Mouse (Mus musculus) regulatory T cell (primary cell): ENCODE measurements at regions not wholly inside any gene's neighbourhood (a gene's known extent, or its start where the extent isn't known, plus 50 kb on each side); places are given as distances from the start of the nearest gene placed in this dataset.

Experiments used
- in situ Hi-C: fragments of 300-600 bp; cut with MboI, MseI; formaldehyde crosslinking; loops from one replicate; pipeline ENCODE4 v1.15.1; 2025; ENCODE audit warnings: high pct_unique_total_duplicates

- in situ Hi-C loops, result no loop called here
Observed at GRCm38 (mm10) chr5:27963765-27964164, 107.4 kb upstream of the Insig1 start.

- in situ Hi-C loops, result loop anchor here (5.0 kb wide), 1 partner anchor 92 kb away; no protein-coding TSS in a partner anchor
Observed at GRCm38 (mm10) chr5:27995186-27995585, 76.0 kb upstream of the Insig1 start.

- in situ Hi-C loops, result loop anchor here (5.0 kb wide), 1 partner anchor 90 kb away; no protein-coding TSS in a partner anchor
Observed at GRCm38 (mm10) chr5:27997751-27998150, 73.4 kb upstream of the Insig1 start.

- in situ Hi-C loops, result no loop called here
Observed at GRCm38 (mm10) chr5:28002922-28003321, 68.2 kb upstream of the Insig1 start.

- in situ Hi-C loops, result no loop called here
Observed at GRCm38 (mm10) chr5:28003756-28004486, 67.2 kb upstream of the Insig1 start.

- in situ Hi-C loops, result no loop called here
Observed at GRCm38 (mm10) chr5:28004487-28004827, 66.7 kb upstream of the Insig1 start.

- in situ Hi-C loops, result no loop called here
Observed at GRCm38 (mm10) chr5:28009386-28009785, 61.8 kb upstream of the Insig1 start.

- in situ Hi-C loops, result no loop called here
Observed at GRCm38 (mm10) chr5:28009871-28010270, 61.3 kb upstream of the Insig1 start.

- in situ Hi-C loops, result no loop called here
Observed at GRCm38 (mm10) chr5:28010529-28010928, 60.6 kb upstream of the Insig1 start.

- in situ Hi-C loops, result no loop called here
Observed at GRCm38 (mm10) chr5:28012496-28012895, 58.7 kb upstream of the Insig1 start.

GRCm38 (mm10) chr5:28013619-28014273 lies 57.4 kb upstream of the Insig1 start:
- in situ Hi-C loops, result no loop called here

GRCm38 (mm10) chr5:28019864-28020263 lies 51.3 kb upstream of the Insig1 start:
- in situ Hi-C loops, result no loop called here
